Mouse (Mus musculus): ENCODE results near the gene Urb1. TPM values are rescaled to one million over a fixed set of nuclear protein-coding genes. Genes with fewer than 3 reads are reported as not detected.
A peak's percentile ranks its signal among the peaks of the same experiment; 100 is the strongest.

The Urb1 gene
- total and polyA plus RNA-seq, 2 experiments from 2014 or later: 4.5 to 17.6 TPM

GRCm38 (mm10) chr16:90759335-90759734 lies 50.9 kb downstream of the Urb1 start:
- Histone ChIP-seq H3K36me3 (ENCODE audit: insufficient read depth, low read length) (peaks cover 43% of the 10 kb centered on the region), H3K4me3 (ENCODE audit: low read length) (no peak overlapping the region), H3K9ac (replicated peaks; ENCODE audit: low read length) (no peak overlapping the region), H3K27ac (no peak overlapping the region), H3K4me2 (ENCODE audit: low read depth, low read length) (no peak overlapping the region), H3K9me3 (ENCODE audit: low read length) (no peaks in the 10 kb centered on the region), H3K4me1 (ENCODE audit: insufficient read depth, low read length) (no peaks in the 10 kb centered on the region), H3K27me3 (ENCODE audit: insufficient read depth, low read length) (no peaks in the 10 kb centered on the region)
- ATAC-seq (no peak), DNase-seq (ENCODE audit: low spot score) (peak; percentile 20)
- TF ChIP-seq CTCF (IDR thresholded peaks at IDR 0.05; ENCODE audit: low read depth): no peak
- 20% methylated on average over 3 of the region's 3 CpGs for WGBS

- Histone ChIP-seq H3K4me1 (ENCODE audit: insufficient read depth, low read length) (no peaks in the 10 kb centered on the region), H3K27me3 (ENCODE audit: insufficient read depth, low read length) (no peaks in the 10 kb centered on the region), H3K36me3 (ENCODE audit: insufficient read depth, low read length) (peaks cover 35% of the 10 kb centered on the region), H3K9ac (replicated peaks; ENCODE audit: low read length) (no peak overlapping the region), H3K27ac (no peak overlapping the region), H3K4me2 (ENCODE audit: low read depth, low read length) (no peak overlapping the region), H3K9me3 (ENCODE audit: low read length) (no peaks in the 10 kb centered on the region), H3K4me3 (ENCODE audit: low read length) (no peak overlapping the region)
- WGBS: 92% methylated on average over 13 of the region's 13 CpGs
- ATAC-seq (no peak), DNase-seq (ENCODE audit: low spot score) (no peak)
- TF ChIP-seq CTCF (IDR thresholded peaks at IDR 0.05; ENCODE audit: low read depth): no peak
These were observed 56.7 kb downstream of the Urb1 start for GRCm38 (mm10) chr16:90753386-90753941.

GRCm38 (mm10) chr16:90748169-90748568 lies 62.0 kb downstream of the Urb1 start:
- Histone ChIP-seq H3K4me3 (ENCODE audit: low read length) (no peak overlapping the region), H3K4me2 (ENCODE audit: low read depth, low read length) (no peak overlapping the region), H3K4me1 (ENCODE audit: insufficient read depth, low read length) (no peaks in the 10 kb centered on the region), H3K27me3 (ENCODE audit: insufficient read depth, low read length) (no peaks in the 10 kb centered on the region), H3K9ac (replicated peaks; ENCODE audit: low read length) (no peak overlapping the region), H3K36me3 (ENCODE audit: insufficient read depth, low read length) (peaks cover 6% of the 10 kb centered on the region), H3K27ac (no peak overlapping the region), H3K9me3 (ENCODE audit: low read length) (no peaks in the 10 kb centered on the region)
- no peak for DNase-seq (ENCODE audit: low spot score)
- ATAC-seq: no peak
- no peak for TF ChIP-seq CTCF (IDR thresholded peaks at IDR 0.05; ENCODE audit: low read depth)
- 95% methylated on average over 7 of the region's 7 CpGs for WGBS

- no peak for DNase-seq (ENCODE audit: low spot score)
- Histone ChIP-seq H3K27ac (no peak overlapping the region), H3K9me3 (ENCODE audit: low read length) (no peaks in the 10 kb centered on the region), H3K9ac (replicated peaks; ENCODE audit: low read length) (no peak overlapping the region), H3K4me2 (ENCODE audit: low read depth, low read length) (no peak overlapping the region), H3K27me3 (ENCODE audit: insufficient read depth, low read length) (no peaks in the 10 kb centered on the region), H3K4me3 (ENCODE audit: low read length) (no peak overlapping the region), H3K36me3 (ENCODE audit: insufficient read depth, low read length) (peaks cover 5% of the 10 kb centered on the region; the same call in 1 of the 2 replicates), H3K4me1 (ENCODE audit: insufficient read depth, low read length) (no peaks in the 10 kb centered on the region)
- TF ChIP-seq CTCF (IDR thresholded peaks at IDR 0.05; ENCODE audit: low read depth): no peak
- WGBS: 78% methylated on average over 6 of the region's 6 CpGs
- no peak for ATAC-seq
These were observed 63.1 kb downstream of the Urb1 start for GRCm38 (mm10) chr16:90747143-90747542.

- 0 out of 2 replicates have a peak, but pooled peaks have one; percentile 3 for TF ChIP-seq CTCF (IDR thresholded peaks at IDR 0.05; ENCODE audit: low read depth)
- no peaks in the 10 kb centered on the region for H3K27me3 ChIP-seq (ENCODE audit: insufficient read depth, low read length)
- no peaks in the 10 kb centered on the region for H3K9me3 ChIP-seq (ENCODE audit: low read length)
- 87% methylated on average over 26 of the region's 26 CpGs for WGBS
- DNase-seq (ENCODE audit: low spot score) (no peak), ATAC-seq (no peak)
- H3K36me3 ChIP-seq (ENCODE audit: insufficient read depth, low read length): no peaks in the 10 kb centered on the region
- no peak within 1 kb of the TSS for H3K9ac ChIP-seq (replicated peaks; ENCODE audit: low read length)
- H3K4me2 ChIP-seq (ENCODE audit: low read depth, low read length): no peak within 1 kb of the TSS
- H3K4me3 ChIP-seq (ENCODE audit: low read length): no peak within 1 kb of the TSS
- H3K4me1 ChIP-seq (ENCODE audit: insufficient read depth, low read length): no peaks in the 10 kb centered on the region
- no peak within 1 kb of the TSS for H3K27ac ChIP-seq
These were observed 71.9 kb downstream of the Urb1 start, which contains the start of gene Mrap for GRCm38 (mm10) chr16:90738092-90738956. Mrap (plus strand) TSS chr16:90738207.

GRCm38 (mm10) chr16:90736672-90737270 lies 73.4 kb downstream of the Urb1 start:
- Histone ChIP-seq H3K27me3 (ENCODE audit: insufficient read depth, low read length) (no peaks in the 10 kb centered on the region), H3K4me2 (ENCODE audit: low read depth, low read length) (no peak overlapping the region), H3K4me3 (ENCODE audit: low read length) (no peak overlapping the region), H3K9me3 (ENCODE audit: low read length) (no peaks in the 10 kb centered on the region), H3K36me3 (ENCODE audit: insufficient read depth, low read length) (no peaks in the 10 kb centered on the region), H3K9ac (replicated peaks; ENCODE audit: low read length) (no peak overlapping the region), H3K4me1 (ENCODE audit: insufficient read depth, low read length) (no peaks in the 10 kb centered on the region), H3K27ac (no peak overlapping the region)
- 69% methylated on average over 10 of the region's 10 CpGs for WGBS
- ATAC-seq (no peak), DNase-seq (ENCODE audit: low spot score) (no peak)
- no peak for TF ChIP-seq CTCF (IDR thresholded peaks at IDR 0.05; ENCODE audit: low read depth)

Data from hindbrain, postnatal 0 days (tissue).